Mouse (Mus musculus) spleen, postnatal 10 days (tissue): Measurements from ENCODE around the gene Tmem255a.

Experiments
- DNase-seq, 2 experiments: peaks; one replicate each; pipeline ENCODE4 v3.0.0; 2021 to 2022; ENCODE audit warnings: low spot score in 2 of 2

Tmem255a gene

GRCm38 (mm10) chrX:38251851-38252571 is at the start of gene Tmem255a:
TSS of gene Tmem255a (minus strand) at chrX:38252439.
- DNase-seq = peak in 1 of 2 experiments; percentile 21

DNA sequence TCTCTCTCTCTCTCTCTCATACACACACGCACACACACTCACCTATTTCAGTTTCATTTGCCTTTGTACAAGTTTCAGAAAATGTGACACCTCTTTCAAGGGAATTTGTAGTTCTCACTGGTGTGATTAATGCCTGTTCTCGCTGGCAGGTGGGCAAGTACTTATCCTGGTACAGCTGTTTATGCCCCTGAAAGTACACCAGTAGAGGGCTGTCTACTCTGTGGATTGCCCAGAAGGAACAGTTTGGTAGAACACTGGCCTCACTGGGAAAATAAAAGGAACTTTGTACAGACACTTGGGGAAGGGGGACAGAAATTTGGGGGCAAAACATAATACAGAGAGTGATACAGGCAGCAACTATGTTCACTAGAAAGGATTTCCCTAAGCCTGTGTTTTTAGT is 7.4 kb upstream of the Tmem255a start:
- no peak for DNase-seq

- peak in 1 of 2 experiments; percentile 25 for DNase-seq
Measured at GRCm38 (mm10) chrX:38250352-38250950, 1.8 kb downstream of the Tmem255a start.

GRCm38 (mm10) chrX:38249640-38250351 is 2.4 kb downstream of the Tmem255a start:
- peak in 1 of 2 experiments; percentile 51 for DNase-seq

GRCm38 (mm10) chrX:38247601-38248000 is 4.6 kb downstream of the Tmem255a start:
- no peak for DNase-seq

- no peak for DNase-seq
Measured at GRCm38 (mm10) chrX:38247108-38247507, 5.1 kb downstream of the Tmem255a start.

DNA sequence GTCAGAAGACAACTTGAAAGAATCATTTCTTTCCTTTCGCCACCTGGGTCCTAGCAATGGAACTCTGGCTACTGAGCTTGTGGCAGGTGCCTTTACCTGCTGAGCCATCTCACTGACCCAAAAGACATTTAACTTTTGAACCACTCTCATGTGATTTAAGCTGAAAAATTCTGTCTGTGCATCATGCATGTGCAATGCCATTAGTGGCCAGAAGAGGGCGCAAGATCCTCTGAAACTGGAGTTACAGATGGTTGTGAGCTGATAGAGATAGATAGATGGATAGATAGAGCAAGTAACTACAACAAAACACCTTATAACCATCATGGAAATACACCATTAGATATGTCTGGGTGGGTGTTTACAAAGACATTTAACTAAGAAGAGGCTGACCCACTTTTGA is 14.5 kb downstream of the Tmem255a start:
- peak; percentile 23 to 64 for DNase-seq

DNA sequence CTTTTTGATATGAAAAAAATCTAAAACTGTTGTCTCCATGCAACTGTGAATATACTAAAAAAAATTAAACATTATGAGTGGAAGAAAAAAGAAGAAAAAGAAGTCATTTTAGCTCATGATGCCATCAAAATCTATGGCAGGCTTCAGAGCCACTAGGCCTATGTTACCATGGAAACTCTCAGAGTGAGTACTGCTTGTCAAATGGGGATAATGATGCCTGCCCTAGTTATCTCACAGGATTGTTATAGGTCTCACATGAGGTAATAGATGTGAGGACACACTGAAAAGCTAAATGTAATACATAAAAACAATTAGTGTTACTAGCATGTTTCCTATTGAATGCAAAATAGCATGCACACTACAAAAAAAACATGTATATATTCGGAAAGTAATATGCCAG is 22.4 kb downstream of the Tmem255a start:
- DNase-seq = no peak

- no peak for DNase-seq
Measured at GRCm38 (mm10) chrX:38222757-38223156, 29.5 kb downstream of the Tmem255a start.

GRCm38 (mm10) chrX:38217676-38217991 is 34.6 kb downstream of the Tmem255a start:
- no peak for DNase-seq

GRCm38 (mm10) chrX:38216986-38217675 is 35.1 kb downstream of the Tmem255a start:
- no peak for DNase-seq

DNA sequence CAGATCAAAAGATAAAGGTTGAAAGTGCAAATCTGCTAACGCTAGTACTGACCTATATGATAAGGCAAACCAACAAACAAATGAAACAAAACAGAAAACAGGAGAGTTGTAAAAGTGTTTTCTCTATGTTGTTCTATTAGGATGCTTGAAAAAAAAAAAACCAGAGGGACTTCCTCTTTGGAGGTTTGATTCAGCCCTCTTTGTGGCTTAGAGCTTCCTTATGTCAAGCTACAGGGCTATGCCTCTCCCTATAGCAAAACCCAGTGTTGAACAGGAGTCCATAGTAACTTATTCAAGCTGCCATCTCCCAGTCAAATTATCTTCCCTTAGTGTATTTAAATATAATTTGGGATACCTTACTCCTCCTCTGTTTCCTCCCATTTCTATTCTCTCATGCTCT is 44.8 kb downstream of the Tmem255a start:
- DNase-seq = no peak

DNA sequence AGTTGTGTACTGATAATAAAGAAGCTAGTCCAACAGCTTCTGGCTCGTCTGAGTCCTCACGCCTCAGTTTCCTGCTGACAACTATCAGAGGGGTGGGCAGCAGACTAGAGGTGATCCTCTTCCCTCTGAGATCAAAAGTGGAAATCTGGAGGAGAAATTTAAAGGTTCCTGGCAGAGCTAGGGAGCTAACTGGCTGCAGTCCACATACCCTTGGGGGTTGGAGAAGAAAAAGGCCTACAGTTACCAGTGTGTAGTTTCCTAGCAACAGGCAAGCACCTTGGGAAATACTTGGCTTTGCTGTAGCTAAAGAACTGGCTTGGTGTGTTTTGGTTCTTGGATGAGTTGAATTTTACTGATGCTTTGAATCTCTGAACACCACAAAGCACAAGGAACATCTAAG is 50.4 kb downstream of the Tmem255a start:
- DNase-seq = no peak

GRCm38 (mm10) chrX:38190458-38190764 is 61.8 kb downstream of the Tmem255a start:
- no peak for DNase-seq

DNA sequence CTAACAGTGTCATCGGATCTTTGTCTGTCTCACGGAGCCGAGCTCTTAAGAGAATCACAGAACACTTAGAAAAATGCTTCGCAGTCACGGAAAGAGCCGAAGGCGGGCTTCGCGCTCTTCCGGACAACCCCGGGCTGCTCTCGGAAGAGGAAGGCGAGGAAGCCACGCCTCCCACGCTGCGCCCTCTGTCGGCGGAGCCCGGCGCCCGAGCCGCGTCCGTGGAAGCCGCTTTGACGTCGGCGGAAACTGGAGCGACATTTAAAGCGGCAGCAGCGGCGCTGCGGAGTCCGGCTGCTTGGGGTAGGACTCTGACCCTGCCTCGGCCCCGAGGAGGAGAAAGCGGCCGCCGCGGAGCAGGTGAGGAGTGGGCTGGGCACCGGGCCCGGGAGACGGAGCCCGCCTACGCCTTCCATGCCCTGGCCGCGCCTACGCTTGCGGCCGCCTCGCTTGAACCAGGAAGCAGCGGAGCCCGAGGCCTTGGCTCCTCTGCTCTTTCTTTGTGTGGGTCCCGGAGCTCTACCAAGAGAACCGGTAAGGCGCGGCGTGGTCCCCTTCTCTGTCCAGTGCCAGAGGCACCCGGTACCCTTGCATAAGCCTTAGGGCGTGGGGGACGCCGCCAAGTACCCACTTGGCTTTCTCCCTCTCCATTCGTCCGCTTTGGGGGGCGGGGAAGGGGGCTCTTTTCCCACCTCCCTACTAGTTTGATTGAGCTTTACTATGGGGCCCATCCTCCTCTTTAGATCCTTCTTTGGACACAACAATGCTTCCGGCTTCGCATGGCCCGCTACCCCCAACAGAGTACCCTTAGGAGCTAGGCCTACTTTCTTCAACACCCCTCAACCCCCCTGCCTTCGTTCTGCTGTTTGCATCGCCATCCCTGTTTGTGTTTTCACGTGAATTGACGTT is 62.4 kb downstream of the Tmem255a start, which contains the start of gene Zbtb33:
Zbtb33 (plus strand) TSS at position 242 of the 906 bp plus-strand sequence.
- peak; percentile 80 to 89 for DNase-seq

DNA sequence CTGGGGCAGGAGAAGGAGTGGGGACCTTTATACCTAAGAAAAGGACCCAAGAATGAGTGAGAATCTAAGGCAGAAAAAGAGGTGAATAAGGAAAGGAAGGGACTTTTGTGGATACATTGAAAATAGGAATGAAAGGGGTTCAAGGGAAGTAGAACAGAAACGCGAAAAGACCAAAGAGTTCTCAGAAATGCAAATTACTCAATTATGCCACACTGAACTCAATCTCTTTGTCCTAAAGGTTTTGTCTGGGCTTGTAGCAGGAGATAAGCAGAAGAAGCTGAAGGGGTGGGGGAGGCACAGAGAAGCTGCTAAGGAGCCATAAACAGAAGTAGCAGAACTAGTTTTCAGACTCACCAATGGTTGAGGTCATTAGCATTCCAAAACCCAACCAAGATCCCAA is 66.7 kb downstream of the Tmem255a start:
- no peak for DNase-seq

GRCm38 (mm10) chrX:38181608-38182258 is 70.5 kb downstream of the Tmem255a start:
- DNase-seq = peak in 1 of 2 experiments; percentile 81

- peak; percentile 9 to 25 for DNase-seq
Measured at GRCm38 (mm10) chrX:38180656-38181607, 71.3 kb downstream of the Tmem255a start.

GRCm38 (mm10) chrX:38179891-38180310 is 72.3 kb downstream of the Tmem255a start:
- peak in 1 of 2 experiments; percentile 33 for DNase-seq

GRCm38 (mm10) chrX:38166592-38166991 is 85.6 kb downstream of the Tmem255a start:
- DNase-seq = no peak
